Mouse (Mus musculus) small intestine, adult 2 months (tissue): Measurements from ENCODE around the gene Tmem177.
A peak's percentile ranks its signal among the peaks of the same experiment; 100 is the strongest.

Experiments used
- CTCF ChIP-seq: fragments of 200-500 bp; IDR thresholded peaks from 2 replicates; pipeline ENCODE4 v1.5.1; 2012; ENCODE audit warnings: low read depth, mild to moderate bottlenecking, control low read depth, inconsistent platforms, low read length, moderate library complexity, mixed read lengths; ENCODE audit not compliant: insufficient replicate concordance, insufficient read length; ENCODE audit errors: extremely low read depth
- POLR2A ChIP-seq: fragments of 200-500 bp; IDR thresholded peaks from 2 replicates; pipeline ENCODE4 v1.6.1; 2012; ENCODE audit warnings: low read depth, mild to moderate bottlenecking, control low read depth, inconsistent platforms, low read length, moderate library complexity

- TF ChIP-seq POLR2A, result no peak
- 0 out of 2 replicates have a peak, but pooled peaks have one; percentile 6 for TF ChIP-seq CTCF
Measured at GRCm38 (mm10) chr1:119886320-119886719, 26.7 kb downstream of the Tmem177 start.
